Mouse (Mus musculus): Measurements from ENCODE around the gene Man2b2.

The Man2b2 gene

DNA sequence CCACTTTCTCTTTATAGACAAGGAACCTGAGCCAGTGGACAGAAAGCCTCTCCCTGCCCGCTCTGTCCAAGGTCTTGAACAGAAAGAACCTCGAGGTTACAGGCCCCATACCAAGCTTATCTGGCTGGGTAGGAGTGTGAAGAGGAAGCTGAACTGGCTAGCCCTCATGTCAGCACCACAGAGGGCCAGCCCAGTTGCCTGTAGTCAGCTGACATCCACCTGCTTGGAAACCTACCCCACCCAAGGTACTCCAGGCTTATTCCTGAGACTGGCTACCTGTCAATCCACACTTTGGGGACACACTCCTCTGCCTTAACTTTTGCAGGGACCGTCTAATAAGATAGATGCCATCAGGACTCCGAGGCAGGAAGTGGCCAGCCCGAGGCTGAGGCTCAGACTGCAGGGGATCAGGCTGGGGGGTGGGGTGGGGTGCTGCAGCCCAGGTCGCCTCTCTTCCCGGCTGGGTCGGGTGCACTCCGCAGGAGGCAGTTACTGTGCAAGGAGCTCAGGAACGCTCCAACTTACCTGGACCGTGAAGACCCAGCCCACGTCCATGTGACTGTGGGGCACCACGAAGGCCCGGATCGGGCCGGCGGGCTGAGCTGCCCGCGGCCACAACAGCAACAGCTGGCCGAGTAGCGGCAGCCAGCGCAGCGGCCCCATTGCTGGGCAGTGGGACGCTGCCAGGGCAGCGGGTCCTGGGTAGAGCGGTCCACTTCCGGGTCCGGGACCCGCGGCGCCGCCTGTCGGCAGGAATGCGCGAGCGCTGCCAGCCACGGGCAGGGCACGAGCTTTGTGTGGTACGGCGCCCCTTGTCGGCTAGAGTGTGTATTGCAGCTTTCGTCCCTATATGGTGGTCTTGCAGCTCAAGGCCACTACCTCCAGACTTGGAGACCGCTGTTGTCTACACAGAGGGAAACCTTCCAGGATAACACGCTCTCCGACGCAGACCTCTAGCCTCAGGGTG is at the start of gene Man2b2:
TSS of gene Man2b2 (minus strand) at position 741 of the 967 bp plus-strand sequence.
- DNase-seq (ENCODE audit: low read depth, low spot score): peak; percentile 61

- no peak for DNase-seq (ENCODE audit: low read depth, low spot score)
Observed at GRCm38 (mm10) chr5:36878801-36879200, 48.3 kb upstream of the Man2b2 start.

GRCm38 (mm10) chr5:36877641-36878040 is 47.2 kb upstream of the Man2b2 start:
- no peak for DNase-seq (ENCODE audit: low read depth, low spot score)

- DNase-seq (ENCODE audit: low read depth, low spot score): no peak
Observed at GRCm38 (mm10) chr5:36876777-36877396, 46.4 kb upstream of the Man2b2 start.

DNA sequence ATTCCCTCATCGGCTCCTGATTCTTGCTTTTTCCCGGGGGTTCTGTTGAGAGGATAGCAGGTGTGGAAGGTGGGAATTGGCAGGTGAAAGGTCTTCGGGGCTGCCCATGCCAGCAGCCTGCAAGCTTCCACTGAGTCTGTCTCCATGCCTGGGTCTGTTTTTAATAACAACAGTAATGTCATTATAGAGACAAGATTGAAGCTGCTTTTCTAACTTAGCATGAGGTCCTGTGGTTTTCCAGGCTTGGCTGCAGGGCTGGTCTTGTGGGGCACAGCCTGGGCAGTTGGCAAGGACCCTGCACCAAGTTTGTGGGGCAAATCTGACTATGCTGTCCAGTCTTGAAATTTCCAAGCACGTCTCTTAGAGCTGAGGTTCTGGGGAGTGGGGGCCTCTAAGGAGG is 45.5 kb upstream of the Man2b2 start:
- no peak for DNase-seq (ENCODE audit: low read depth, low spot score)

DNA sequence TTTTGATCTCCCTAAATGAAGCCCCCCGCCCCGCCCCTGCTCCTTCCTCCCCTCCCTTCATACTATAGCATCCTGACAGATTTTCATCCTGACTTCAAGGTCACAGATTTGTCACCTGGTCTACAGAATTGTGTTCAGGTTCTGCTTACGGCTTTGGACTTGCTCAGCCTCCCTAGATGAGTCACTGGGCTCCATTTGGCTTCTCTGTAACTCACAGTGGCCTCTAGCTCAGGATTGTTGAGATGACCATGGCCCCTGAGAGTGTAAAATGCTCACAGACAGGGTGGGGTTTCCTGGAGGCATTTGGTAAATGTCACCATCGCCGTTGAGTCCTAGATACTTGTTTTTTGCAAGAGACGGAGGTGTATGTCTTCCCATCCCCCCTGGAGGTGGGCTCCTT is 40.5 kb upstream of the Man2b2 start:
- DNase-seq (ENCODE audit: low read depth, low spot score): no peak

DNA sequence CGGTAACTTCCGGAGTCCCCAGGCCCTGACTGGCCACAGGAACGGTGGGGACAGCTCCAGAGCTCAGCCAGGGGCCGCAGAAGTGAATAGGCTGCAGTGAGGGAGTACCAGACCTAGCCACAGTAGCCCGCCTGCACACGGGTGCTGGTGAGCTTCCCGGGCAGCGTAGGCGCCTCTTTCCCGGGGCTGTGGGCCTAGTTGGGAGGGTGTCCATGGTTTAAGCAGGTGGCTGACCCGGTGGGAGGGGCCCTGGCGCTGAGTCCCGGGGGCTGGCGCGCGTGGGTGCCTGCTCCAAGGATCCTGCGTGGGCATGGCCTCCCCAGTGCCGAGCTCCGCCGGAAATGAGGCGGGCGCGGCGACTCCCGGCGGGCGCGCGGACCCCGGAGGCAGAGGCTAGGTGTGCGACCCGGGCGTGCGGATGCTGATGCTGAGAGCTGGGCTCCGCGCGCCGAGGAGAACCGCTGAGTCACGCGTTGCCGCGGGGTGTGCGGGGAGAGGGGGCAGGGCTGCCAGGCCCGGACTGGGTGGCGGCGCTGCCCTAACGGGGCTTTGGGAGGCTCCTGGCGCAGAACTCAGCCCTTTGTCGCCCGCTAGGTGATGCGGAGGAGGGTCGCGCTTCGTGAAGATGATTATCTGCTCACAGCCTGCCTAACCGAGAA is 39.3 kb upstream of the Man2b2 start:
- DNase-seq (ENCODE audit: low read depth, low spot score): no peak

DNA sequence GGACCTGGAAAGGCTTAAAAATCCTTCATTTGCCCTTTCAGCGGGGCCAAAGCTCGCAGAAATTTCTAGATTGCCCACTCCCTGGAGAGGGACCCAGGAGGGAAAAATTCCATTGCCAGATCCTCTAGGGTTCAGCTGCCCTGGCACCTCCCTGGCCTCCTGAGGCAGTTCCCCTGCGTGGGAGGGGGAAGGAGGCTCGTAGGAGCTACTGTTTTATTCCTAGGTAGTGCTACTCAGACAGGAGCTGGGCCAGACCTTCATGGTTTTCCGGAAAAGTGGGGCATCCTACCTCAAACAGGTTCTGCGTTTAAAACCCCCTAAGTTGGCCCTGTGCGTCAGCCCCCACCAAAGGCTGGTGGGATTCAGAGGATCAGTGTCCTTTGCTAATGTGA is 38.7 kb upstream of the Man2b2 start:
- no peak for DNase-seq (ENCODE audit: low read depth, low spot score)

GRCm38 (mm10) chr5:36868266-36869090 is 38.0 kb upstream of the Man2b2 start, which contains the start of gene Ppp2r2c:
Ppp2r2c (plus strand) TSS chr5:36868513.
- no peak for DNase-seq (ENCODE audit: low read depth, low spot score)

DNA sequence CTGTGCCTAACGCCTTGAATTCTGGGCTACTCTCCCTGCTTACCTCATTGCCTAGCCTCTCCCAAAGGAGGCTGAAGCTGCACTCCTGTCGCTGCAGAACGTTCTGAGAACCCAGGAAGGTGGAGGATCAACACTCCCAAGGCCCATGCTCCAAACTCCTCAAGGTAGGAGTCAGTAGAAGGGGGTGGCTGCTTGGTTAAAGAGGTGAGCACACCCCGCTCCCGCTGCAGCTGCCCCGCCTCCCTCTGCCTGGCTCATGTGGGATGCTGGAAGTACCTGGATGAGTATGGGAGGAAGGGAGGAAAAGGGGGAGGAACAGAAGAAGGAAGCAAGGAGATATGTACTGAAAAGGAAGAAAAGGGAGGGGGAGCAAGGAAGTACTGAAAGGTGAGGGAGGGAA is 37.1 kb upstream of the Man2b2 start:
- no peak for DNase-seq (ENCODE audit: low read depth, low spot score)

- no peak for DNase-seq (ENCODE audit: low read depth, low spot score)
Observed at GRCm38 (mm10) chr5:36866701-36867250, 36.3 kb upstream of the Man2b2 start.

GRCm38 (mm10) chr5:36861084-36861483 is 30.6 kb upstream of the Man2b2 start:
- DNase-seq (ENCODE audit: low read depth, low spot score): no peak

GRCm38 (mm10) chr5:36857546-36857945 is 27.1 kb upstream of the Man2b2 start:
- no peak for DNase-seq (ENCODE audit: low read depth, low spot score)

GRCm38 (mm10) chr5:36856529-36856928 is 26.1 kb upstream of the Man2b2 start:
- DNase-seq (ENCODE audit: low read depth, low spot score): no peak

- no peak for DNase-seq (ENCODE audit: low read depth, low spot score)
Observed at GRCm38 (mm10) chr5:36855180-36855579, 24.7 kb upstream of the Man2b2 start.

GRCm38 (mm10) chr5:36851572-36851971 is 21.1 kb upstream of the Man2b2 start:
- no peak for DNase-seq (ENCODE audit: low read depth, low spot score)

GRCm38 (mm10) chr5:36844490-36844889 is 14.0 kb upstream of the Man2b2 start:
- no peak for DNase-seq (ENCODE audit: low read depth, low spot score)

DNA sequence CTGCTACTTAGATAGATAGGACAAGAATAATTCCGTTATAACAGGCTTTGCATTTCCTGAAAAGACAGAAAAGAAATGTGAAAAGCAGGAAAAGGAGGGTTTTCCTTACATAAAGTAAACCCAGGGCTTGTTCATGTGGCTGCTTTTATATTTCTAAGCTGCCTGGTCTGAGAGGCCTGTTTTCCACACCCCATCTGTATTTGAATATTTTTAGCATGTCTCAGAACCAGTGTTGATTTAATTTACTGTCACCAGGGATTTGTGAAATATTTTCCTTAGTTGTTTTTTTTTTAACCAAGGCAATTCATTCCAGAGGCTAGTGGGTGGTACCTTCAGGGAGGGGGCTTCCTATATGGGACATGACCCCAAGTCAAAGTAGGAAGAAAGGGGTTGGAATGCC is 11.2 kb upstream of the Man2b2 start:
- DNase-seq (ENCODE audit: low read depth, low spot score): no peak

GRCm38 (mm10) chr5:36840092-36840491 is 9.6 kb upstream of the Man2b2 start:
- DNase-seq (ENCODE audit: low read depth, low spot score): no peak

DNA sequence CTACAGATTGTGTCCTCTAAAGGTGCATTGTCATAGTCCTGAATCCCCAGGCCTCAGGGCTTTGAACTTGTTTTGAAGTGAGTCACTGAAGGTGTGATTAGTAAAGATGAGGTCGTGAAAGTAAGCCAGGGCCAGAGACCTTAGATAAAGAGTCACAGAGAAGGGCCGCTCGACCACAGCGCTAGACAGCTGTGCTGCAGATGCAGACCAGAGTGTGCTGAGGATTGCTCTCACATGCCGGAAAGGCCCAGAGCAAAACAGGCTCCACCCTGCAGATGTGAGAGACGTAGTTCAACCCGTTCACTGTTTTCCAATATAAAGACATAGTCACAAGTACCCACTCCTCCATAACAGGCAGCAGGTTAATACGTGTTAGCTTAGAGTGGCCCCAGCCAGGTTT is 9.1 kb upstream of the Man2b2 start:
- no peak for DNase-seq (ENCODE audit: low read depth, low spot score)

DNA sequence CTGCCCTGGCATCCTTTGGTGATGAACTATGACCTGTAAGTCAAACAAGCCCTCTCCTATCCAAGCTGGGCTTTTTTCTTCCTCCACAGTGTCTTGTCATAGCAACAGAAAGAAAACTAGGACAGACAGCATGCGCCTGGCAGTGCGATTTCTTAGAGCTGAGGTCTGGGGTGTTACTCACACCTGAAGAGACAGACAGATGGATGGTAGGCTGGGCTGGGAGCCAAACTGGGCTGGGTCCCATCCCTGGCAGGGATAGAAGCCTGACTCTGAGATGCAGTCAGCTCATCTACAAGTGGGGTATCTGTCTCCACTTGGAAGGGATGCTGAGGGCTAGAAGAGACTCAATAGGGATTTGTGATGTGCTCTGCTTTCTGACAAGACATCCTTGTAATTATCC is 8.6 kb upstream of the Man2b2 start:
- DNase-seq (ENCODE audit: low read depth, low spot score): no peak
